Mouse (Mus musculus) urinary bladder, postnatal 36 days (tissue): ENCODE results near the gene Plcz1.

ENCODE experiments used
- DNase-seq, 2 experiments: peaks; one replicate each; pipeline ENCODE4 v3.0.0; 2022; ENCODE audit warnings: low spot score in 2 of 2, mixed read lengths in 1 of 2

Gene Plcz1

GRCm38 (mm10) chr6:140041357-140041756 is at the start of gene Plcz1:
Gene Plcz1 (minus strand): TSS chr6:140041457.
- no peak for DNase-seq

GRCm38 (mm10) chr6:140089855-140090254 is 48.6 kb upstream of the Plcz1 start:
- DNase-seq = no peak

DNA sequence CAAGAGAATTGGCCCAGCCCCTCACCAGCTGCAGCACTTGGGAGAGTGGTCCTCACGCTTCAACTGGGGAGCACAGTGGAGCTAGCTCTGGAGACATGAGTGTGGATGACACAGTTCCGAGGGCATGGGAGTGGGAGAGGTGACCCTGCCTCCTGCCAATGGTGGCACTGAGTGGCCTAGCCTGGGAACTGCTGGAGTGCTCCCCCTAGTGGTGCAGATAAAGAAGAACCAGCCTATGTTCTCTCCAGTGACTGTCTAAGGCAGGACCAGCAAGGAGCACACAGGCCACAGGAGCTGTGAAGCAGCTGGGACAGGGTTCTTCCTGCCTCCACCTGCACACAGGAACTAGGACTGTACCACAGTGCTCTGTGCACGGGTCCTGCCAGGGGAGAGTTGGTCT is 40.5 kb upstream of the Plcz1 start:
- DNase-seq = no peak

DNA sequence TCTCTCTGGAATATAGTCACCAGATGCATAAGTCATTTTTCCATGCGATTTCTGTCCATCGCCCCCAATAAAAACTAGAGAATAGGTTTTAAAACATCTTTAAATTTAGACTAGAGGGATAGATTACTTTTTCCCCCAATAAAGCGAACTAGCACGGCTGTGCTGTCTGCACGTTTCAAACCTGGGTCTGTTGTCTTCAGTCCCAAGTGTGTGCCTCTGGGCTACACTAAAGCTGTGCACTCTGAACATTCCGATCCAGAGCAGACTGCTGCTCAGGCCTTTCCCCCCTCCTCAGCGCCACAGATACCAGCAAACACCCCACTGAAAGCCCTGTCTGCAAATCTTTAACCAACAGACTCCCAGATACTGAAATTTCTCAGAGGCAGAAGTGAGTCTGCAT is 39.7 kb upstream of the Plcz1 start:
- DNase-seq = no peak

DNA sequence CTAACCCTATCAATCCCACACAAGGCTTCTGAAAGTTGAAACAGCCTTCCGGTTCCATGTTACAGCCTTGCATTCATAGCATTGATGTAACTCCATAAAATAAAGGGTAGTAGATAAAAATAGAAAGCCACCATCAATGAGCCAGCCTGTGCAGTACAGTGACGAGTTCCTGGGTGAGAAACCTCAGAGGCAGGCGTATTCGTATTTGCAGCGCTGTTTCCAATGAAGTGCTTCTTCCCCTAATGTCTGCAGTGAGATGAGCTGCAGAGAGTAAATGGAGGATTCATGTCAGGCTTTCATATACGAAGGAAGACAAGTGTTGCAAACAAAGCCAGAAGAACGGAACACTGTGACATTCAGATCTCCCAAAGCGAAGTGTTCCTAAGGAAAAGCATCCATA is 27.9 kb upstream of the Plcz1 start:
- no peak for DNase-seq

GRCm38 (mm10) chr6:140054271-140054928 is 13.1 kb upstream of the Plcz1 start:
- DNase-seq = no peak

DNA sequence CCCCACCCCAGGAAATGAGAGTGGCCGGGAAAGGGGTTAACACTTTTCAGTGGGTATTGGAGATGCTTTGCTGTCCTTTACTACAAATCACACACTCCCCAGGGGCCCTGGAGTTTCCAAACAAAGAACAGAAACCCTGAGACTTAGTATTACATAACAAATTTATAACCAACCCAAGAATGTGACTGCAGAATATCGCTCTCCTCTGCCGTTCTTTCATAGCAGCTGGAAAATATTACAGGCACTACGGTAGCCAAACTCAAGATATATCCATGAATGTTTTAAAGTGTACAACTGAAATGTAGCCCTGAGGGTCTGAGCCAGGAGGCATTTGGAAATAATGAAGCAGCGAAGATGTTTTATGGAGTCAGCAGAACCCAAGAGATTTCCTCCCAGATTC is 10.2 kb upstream of the Plcz1 start:
- peak in 1 of 2 experiments; percentile 42 for DNase-seq

GRCm38 (mm10) chr6:140040952-140041351 is 305 bp downstream of the Plcz1 start, which contains the start of gene Capza3:
Gene Capza3 (plus strand): TSS chr6:140041252.
- no peak for DNase-seq

- DNase-seq = no peak
These were observed 16.9 kb downstream of the Plcz1 start for GRCm38 (mm10) chr6:140024404-140024803.

- DNase-seq = no peak
These were observed 36.1 kb downstream of the Plcz1 start for GRCm38 (mm10) chr6:140005181-140005580.

DNA sequence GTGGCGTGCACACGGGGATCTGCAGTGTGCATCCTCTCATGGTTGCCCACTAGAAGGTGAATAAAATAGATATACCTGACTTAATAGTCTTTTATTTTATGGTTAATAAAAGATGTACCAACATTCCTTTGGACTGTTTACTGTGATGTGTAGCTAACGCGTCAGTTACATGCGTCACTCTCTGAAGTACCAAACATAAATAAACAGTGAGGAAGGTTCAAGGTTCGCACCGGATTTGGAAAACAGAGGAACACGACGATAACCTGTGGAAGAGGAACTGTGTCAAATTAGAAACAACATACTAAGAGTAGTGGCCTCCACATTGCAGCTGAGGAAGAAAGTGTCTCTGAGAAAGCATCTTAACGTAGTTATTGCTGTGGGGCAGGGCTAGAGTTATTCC is 51.7 kb downstream of the Plcz1 start:
- DNase-seq = no peak

DNA sequence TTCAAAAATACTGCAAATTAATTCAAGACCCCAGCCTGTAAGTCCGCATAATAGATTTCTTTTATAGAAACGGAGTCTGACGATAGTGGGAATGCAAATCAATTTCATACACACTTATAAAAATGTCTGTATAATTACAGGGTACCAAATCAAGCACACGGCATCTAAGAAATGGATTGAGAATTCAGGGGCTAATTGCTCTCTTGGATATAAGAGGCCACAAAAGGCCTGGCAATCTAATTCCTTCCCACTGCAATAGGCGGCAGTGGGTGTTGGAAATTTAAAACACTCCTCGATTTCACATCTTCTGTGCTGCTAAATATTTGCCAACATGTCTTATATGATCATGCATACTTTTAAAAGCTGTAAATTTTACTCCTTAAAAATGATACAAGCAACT is 52.2 kb downstream of the Plcz1 start:
- no peak for DNase-seq

DNA sequence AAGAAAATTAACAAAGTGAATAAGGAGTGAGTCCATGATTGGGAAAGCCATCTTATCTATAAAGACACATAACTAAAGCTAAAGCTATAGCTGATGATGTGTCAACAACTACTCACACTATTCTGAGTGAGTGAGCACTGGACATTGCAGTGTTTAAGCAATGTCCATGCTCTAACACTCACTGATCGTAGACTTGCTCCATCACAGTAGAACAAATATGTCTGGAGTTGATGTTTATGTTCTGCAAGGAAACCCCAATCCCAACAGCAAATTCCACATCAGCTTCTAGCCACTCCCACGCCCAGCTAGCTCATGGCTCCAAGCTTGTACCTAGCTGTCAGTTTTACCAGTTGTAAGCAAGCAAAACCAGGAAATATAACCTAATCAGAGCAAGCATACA is 54.7 kb downstream of the Plcz1 start:
- no peak for DNase-seq

GRCm38 (mm10) chr6:139984069-139984468 is 57.2 kb downstream of the Plcz1 start:
- no peak for DNase-seq

- no peak for DNase-seq
These were observed 60.2 kb downstream of the Plcz1 start for GRCm38 (mm10) chr6:139981061-139981460.

GRCm38 (mm10) chr6:139978114-139978513 is 63.1 kb downstream of the Plcz1 start:
- no peak for DNase-seq

- no peak for DNase-seq
These were observed 66.6 kb downstream of the Plcz1 start for GRCm38 (mm10) chr6:139974668-139975067.

- no peak for DNase-seq
These were observed 69.5 kb downstream of the Plcz1 start for GRCm38 (mm10) chr6:139971608-139972298.

DNA sequence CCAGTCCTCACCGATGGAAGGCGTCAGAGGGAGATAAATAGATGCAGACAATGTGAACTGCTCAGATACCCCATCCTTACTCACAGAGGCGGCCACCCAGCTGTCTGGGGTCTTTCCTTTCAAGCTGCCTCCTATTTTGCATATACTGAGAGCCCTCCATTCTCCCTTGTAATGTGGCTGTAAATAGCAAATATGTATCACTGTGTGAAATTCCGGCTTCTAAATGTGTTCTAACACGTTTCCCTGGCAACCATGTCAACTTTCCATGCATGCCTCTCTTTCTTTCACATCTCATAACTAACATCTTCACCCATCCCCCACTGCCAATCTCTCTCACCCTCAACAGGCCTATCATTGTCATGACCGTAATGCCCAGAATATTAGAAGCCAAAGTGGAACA is 74.6 kb downstream of the Plcz1 start:
- DNase-seq = no peak

- no peak for DNase-seq
These were observed 76.4 kb downstream of the Plcz1 start for GRCm38 (mm10) chr6:139964895-139965294.

DNA sequence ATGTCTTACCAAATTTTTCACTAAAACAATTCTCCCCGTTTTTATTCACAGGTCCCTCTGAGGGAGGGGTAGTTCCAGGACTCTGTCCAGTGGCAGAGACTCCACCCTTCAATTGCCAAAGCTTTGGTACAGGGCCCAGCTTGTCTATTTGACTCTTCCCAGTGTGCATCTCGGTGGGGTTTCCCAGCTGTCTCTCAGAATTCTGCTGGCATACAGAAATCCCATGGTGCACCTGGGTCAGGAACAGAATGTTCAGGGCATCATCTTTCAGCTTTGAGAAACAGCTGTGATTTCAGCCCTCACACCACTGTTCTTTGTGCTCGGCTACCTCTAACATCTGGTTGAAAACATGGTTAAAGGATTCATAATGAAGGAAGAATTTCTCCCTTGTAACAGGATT is 77.5 kb downstream of the Plcz1 start:
- peak in 1 of 2 experiments; percentile 6 for DNase-seq

- peak in 1 of 2 experiments; percentile 2 for DNase-seq
These were observed 83.6 kb downstream of the Plcz1 start for GRCm38 (mm10) chr6:139957531-139958241.

- no peak for DNase-seq
These were observed 87.7 kb downstream of the Plcz1 start for GRCm38 (mm10) chr6:139953596-139953995.
